Mouse (Mus musculus) retina, postnatal 7 days (tissue): Measurements from ENCODE around the gene Prpsap2.

Source experiments
- DNase-seq: peaks from one replicate; pipeline ENCODE4 v3.0.0-alpha.2; 2012; ENCODE audit warnings: low read depth, low spot score

Gene Prpsap2

GRCm38 (mm10) chr11:61715130-61715529 lies 46.8 kb downstream of the Prpsap2 start:
- DNase-seq, result no peak

GRCm38 (mm10) chr11:61714346-61715117 lies 47.4 kb downstream of the Prpsap2 start:
- peak; percentile 84 for DNase-seq

DNA sequence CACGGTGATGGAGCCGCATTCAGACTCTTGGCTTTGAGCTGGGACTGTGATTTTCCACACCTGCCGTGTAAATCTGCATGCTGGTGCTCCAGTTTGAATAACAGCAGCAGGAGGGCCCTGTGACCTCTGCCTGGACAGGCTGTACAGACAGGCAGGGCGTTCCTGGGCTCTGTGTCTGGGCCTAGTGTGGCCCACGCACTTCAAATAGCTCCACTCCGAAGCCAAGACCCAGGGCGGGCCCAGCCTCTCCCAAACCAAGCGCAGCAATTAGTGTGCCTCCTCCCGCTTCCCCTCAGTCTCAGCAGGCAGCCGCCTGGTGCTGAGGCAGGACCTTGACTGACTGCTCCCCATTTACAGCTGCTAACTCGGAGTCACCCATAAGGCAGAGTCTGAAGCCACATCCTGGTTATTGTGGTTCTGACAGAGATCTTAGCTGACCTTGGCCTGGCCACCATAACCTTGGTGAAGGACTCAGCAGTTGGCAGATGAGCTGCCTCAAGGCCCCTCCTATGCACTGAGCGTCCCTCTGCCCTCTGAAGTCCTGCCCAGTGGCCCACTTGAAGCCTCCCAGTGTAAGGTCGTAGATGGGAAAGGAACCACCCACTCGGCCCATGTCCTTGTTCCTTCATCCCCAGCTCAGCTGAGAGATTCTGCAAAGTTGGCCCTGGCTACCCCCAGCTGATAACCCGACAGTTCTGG lies 48.6 kb downstream of the Prpsap2 start:
- no peak for DNase-seq

- no peak for DNase-seq
These were observed 53.0 kb downstream of the Prpsap2 start for GRCm38 (mm10) chr11:61708928-61709327.

DNA sequence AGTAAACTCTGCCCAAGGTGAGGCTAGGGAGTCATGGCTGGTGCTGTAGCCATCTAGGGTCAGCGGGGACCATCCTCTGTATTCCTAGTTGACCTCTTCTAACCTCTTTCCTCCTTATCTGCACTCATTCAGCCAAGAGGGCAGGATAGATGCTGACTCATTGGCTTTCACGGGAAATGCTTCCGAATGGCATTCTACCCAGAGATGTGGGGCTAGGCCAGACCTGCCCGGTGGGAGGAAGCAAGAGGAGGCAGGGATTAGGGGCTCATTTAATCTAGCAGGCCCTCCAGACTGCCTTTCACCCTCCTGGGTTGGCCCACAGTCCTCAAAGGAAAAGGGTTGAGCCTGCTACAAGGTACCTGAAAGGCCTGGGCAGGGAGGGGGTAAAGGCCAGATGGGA lies 55.7 kb downstream of the Prpsap2 start:
- DNase-seq, result no peak

- DNase-seq, result no peak
These were observed 56.3 kb downstream of the Prpsap2 start for GRCm38 (mm10) chr11:61705581-61705980.

DNA sequence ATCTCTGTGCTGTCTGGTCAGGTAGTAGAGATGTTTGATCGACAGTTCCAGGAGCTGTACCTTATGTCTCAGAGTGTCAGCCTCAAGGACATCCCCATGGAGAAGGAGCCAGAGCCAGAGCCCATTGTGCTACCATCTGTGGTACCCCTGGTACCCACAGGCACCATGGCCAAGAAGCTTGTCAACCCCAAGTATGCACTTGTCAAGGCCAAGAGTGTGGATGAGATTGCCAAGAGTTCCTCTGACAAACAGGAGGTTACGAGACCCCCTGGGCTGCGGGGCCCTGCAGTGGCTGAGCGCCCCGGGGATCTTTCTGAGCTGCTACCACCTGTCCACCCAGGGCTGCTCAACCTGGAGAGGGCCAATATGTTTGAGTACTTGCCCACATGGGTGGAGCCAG lies 59.4 kb downstream of the Prpsap2 start:
- no peak for DNase-seq

GRCm38 (mm10) chr11:61701696-61702095 lies 60.2 kb downstream of the Prpsap2 start:
- DNase-seq, result no peak

DNA sequence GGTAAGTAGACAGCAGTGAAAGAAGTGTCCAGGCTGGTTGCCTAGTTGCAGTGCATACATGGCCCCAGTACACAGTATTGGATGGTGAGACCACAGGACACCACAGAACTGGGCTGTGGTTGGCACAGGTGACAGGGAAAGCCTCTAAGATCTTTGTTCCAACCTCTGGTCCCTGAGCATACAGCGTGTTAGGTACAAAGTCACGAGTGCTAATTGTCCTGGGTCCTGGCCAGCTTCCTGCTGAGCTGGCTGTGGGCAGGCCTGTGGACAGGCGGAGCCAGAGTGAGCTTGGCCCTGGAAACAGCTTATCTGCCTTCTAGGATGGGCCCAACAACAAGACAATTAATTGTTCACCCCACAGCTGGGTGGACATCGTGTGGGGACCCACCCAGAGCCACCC lies 62.0 kb downstream of the Prpsap2 start:
- DNase-seq, result no peak

DNA sequence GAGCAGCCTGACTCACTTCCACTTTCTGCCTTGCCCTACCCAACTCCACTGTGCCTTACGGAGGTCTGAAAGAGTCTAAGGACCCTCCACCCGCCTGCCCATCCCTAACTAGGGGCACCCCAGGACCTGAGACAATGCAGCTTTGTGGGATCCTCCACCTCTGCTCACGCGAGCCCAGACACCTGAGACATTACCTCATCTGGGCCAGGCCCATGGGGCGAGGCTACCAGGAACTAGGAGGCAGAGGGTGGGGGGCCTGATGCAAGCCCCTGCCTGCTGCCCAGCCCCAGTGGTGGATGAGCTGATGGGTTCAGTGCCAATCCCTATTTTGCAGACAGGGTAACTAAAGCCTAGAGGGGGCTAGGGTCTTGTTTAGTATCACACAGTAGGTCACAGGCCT lies 62.4 kb downstream of the Prpsap2 start:
- no peak for DNase-seq

- DNase-seq, result no peak
These were observed 63.0 kb downstream of the Prpsap2 start for GRCm38 (mm10) chr11:61698852-61699251.

DNA sequence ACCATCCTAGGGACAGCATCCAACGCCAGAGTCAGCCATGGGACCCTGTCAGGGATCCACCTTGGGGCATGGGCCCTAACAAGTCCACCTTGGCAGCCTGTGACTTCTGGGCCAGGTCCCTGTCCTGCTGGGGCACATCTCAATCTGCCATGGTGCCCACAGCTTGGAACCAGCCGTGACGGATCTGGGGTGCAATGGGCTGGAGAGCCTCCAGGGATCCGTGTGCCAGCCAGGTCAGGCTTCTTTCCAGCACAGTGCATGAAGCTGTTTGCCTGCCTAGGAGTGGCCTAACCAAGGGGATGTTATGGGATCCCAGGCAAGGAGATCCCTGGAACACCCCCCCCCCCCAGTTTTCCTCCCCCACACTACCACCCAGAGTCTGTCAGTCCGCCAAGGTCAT lies 68.9 kb downstream of the Prpsap2 start:
- no peak for DNase-seq

DNA sequence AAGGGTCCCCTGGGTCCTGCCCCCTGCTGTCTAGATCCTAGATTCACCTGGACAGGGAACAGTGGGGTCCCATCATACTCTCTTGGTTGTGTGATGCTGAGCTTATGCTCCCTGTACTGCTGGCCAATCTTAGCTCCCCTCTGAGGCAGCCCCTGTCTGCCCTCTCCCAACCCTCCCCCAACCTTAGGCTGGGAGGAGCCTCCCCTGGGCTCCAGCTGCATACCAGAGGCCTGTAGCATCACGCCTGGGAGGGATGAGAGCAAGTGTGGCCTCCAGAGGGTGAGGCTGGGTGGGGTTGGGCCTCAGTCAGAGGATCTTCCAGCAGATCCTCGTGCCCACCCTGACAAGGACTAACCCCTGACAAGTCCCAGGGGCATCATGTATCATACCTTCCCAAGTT lies 74.3 kb downstream of the Prpsap2 start:
- no peak for DNase-seq

GRCm38 (mm10) chr11:61686906-61687453 lies 74.9 kb downstream of the Prpsap2 start:
- DNase-seq, result no peak

DNA sequence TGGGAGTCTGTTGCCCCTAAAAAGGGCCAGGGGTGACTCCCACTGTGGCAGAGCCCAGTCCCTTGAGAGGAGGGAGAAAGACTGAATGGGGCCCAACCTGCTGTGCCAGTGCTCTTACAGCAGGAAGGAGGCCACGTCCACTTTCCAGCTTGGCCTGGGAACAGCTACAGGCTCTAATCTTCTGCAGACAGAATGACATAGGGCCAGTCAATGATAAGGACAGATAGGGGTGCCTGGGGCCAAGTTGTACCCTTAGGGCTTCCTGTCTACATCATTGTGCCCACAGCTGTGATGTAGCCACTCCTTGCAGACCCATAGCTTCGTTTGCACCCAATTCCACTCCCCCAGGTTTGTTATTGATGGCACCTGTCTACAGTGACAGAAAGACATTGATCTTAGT lies 75.7 kb downstream of the Prpsap2 start:
- no peak for DNase-seq

DNA sequence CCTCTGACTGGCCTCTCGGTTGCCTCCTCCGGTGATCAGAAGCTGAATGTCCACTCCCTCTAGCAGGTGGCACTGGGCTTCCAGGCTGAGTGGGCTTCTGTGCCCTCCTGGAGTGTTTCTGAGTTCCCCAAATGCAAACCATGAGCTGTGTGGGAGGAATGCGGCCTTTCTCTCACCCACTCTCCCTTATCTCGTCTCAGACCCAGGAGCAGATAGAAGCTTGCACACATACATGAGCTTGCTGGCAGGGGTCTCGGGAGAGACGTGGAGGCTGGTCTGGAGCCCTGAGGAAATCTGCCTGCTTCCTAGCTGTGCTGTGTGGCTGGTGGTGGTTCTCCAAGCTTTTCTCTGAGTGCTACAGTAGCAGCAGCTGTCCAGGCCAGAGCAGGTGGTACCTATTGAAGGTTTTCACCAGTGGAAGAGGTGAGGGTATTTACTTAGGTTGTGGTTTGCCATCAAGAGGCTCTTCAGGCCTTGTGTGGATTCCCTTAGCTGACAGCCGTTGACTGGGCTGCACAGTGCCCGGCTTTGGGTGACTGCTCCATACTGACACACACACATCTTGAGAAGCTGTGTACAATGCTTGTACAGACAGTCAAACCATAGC lies 76.7 kb downstream of the Prpsap2 start:
- DNase-seq, result no peak

DNA sequence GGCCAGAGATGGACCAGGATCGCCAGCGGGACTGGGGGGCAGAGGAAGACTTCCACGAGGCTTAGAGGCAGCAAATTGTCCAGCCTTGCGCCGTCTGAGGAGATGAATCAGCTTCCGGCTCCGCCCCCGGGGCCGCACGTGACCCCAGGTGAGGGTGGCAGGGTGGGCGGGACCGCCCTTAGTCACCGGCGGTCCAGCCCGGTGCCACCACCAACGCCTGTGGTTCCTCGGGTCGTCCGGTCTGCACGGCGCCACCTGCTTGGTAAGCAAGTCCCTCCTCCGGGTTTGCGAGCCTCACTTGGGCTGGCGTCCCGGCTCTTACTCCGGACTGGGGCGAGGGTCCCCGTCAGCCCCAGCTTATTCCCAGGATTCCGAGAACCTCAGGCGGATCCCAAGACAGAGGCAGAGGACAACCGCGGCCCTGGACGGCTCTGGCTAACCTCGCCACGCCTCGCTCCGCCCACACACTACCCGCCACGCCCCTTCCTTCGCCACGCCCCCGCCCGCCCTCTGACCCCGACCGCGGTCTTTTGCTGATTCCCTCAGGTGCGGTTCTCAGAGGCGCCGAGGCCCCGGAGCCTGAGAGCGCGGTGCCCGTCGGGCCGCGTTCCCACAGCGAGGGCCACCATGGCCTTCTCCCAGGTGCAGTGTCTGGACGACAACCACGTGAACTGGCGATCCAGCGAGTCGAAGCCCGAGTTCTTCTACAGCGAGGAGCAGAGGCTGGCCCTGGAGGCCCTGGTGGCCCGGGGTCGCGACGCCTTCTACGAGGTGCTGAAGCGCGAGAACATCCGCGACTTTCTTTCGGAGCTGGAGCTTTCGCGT lies 77.8 kb downstream of the Prpsap2 start, which contains the start of gene Fam83g:
Gene Fam83g (plus strand): TSS at position 185 of the 825 bp plus-strand sequence.
- no peak for DNase-seq
